ENCODE assay signal across 21 mouse cellular contexts in genomic region chr8:26722766-26723165, GRCm38 (mm10).
DNase-seq lines count a peak whose midpoint lies in the region; ATAC-seq and TF ChIP-seq lines count a peak whose summit lies in the region.
"Had no signal": no experiment of that assay in that cellular context is flagged by ENCODE, and none has a peak within 500 bp of the region (broad histone marks: within the 10 kb centered on the region; RNA-seq: fewer than 3 reads in every experiment).

No protein-coding gene starts in this region.

- DNase-seq in kidney, postnatal 0 days (ENCODE audit: low spot score), result peak; percentile 22
- DNase-seq in kidney, postnatal 10 days, result no peak
- DNase-seq in 3T3-L1 (ENCODE audit: low read depth, low spot score), result peak; percentile 96
- peak; percentile 91 for DNase-seq in brain, adult 2 months (ENCODE audit: low read depth, low spot score)
- peak; percentile 28 to 64 for DNase-seq in cerebellum, postnatal 36 days
- no peak for DNase-seq in left cerebral cortex, adult 8-10 months (ENCODE audit: low spot score in 2 of 2)
- DNase-seq: adrenal gland, postnatal 14 days; kidney, postnatal 4 days; lung, postnatal 36 days; right cerebral cortex, postnatal 4 days; thymus, postnatal 4 days had no signal

- no peaks in the 10 kb centered on the region for H3K9me3 ChIP-seq in kidney, postnatal 0 days (replicated peaks; ENCODE audit: low read length)
- no peaks in the 10 kb centered on the region for H3K9me3 ChIP-seq in hindbrain, embryonic 16.5 days (ENCODE audit: control insufficient read depth, low read length)
- H3K9me3 ChIP-seq: forebrain, embryonic 13.5 days; G1E; heart, embryonic 12.5 days; hindbrain, embryonic 15.5 days; midbrain, embryonic 10.5 days; neural tube, embryonic 12.5 days had no signal

- no peak overlapping the region for H3K4me2 ChIP-seq in kidney, postnatal 0 days (ENCODE audit: low read length)
- no peak overlapping the region for H3K4me2 ChIP-seq in hindbrain, embryonic 16.5 days (ENCODE audit: low read length)
- H3K4me2 ChIP-seq: forebrain, embryonic 13.5 days; heart, embryonic 12.5 days; hindbrain, embryonic 15.5 days; neural tube, embryonic 12.5 days had no signal

- no peaks in the 10 kb centered on the region for H3K36me3 ChIP-seq in kidney, postnatal 0 days (ENCODE audit: insufficient read depth, low read length)
- no peaks in the 10 kb centered on the region for H3K36me3 ChIP-seq in hindbrain, embryonic 16.5 days (ENCODE audit: control insufficient read depth, insufficient read depth, low read length)
- H3K36me3 ChIP-seq: G1E; heart, embryonic 12.5 days; hindbrain, embryonic 15.5 days; midbrain, embryonic 10.5 days; neural tube, embryonic 12.5 days had no signal

- H3K4me3 ChIP-seq in kidney, postnatal 0 days (replicated peaks; ENCODE audit: low read depth, low read length), result no peak overlapping the region
- no peak overlapping the region for H3K4me3 ChIP-seq in hindbrain, embryonic 16.5 days (ENCODE audit: low read length)
- H3K4me3 ChIP-seq: forebrain, embryonic 13.5 days; heart, embryonic 12.5 days; hindbrain, embryonic 15.5 days; midbrain, embryonic 10.5 days; neural tube, embryonic 12.5 days had no signal

- H3K4me1 ChIP-seq in kidney, postnatal 0 days (replicated peaks; ENCODE audit: insufficient read depth, low read length), result no peaks in the 10 kb centered on the region
- H3K4me1 ChIP-seq in hindbrain, embryonic 16.5 days (ENCODE audit: control insufficient read depth, insufficient read depth, low read depth, low read length), result no peaks in the 10 kb centered on the region

- no peaks in the 10 kb centered on the region for H3K27me3 ChIP-seq in kidney, postnatal 0 days (ENCODE audit: insufficient read depth, low read length)
- H3K27me3 ChIP-seq in hindbrain, embryonic 16.5 days (replicated peaks; ENCODE audit: control insufficient read depth, insufficient read depth, low read length), result no peaks in the 10 kb centered on the region
- H3K27me3 ChIP-seq: forebrain, embryonic 13.5 days; heart, embryonic 12.5 days; neural tube, embryonic 12.5 days had no signal

- H3K27ac ChIP-seq in kidney, postnatal 0 days, result no peak overlapping the region
- H3K27ac ChIP-seq in hindbrain, embryonic 16.5 days (ENCODE audit: low read depth, low read length), result no peak overlapping the region
- H3K27ac ChIP-seq: forebrain, embryonic 13.5 days; hindbrain, embryonic 15.5 days; midbrain, embryonic 10.5 days; neural tube, embryonic 12.5 days had no signal

- H3K9ac ChIP-seq in kidney, postnatal 0 days (ENCODE audit: low read depth, low read length), result no peak overlapping the region
- H3K9ac ChIP-seq in hindbrain, embryonic 16.5 days (ENCODE audit: low read depth, low read length), result no peak overlapping the region
- H3K9ac ChIP-seq: forebrain, embryonic 13.5 days; heart, embryonic 12.5 days; hindbrain, embryonic 15.5 days; neural tube, embryonic 12.5 days had no signal

- TF ChIP-seq CTCF in kidney, postnatal 0 days (IDR thresholded peaks at IDR 0.05; ENCODE audit: low read depth), result no peak

- 40% methylated on average over 3 of the region's 3 CpGs for WGBS in kidney, postnatal 0 days
- WGBS in hindbrain, embryonic 16.5 days, result 81% methylated on average over 3 of the region's 3 CpGs

- ATAC-seq in kidney, postnatal 0 days (replicated peaks; ENCODE audit: low FRiP score, low read depth), result no peak
- no peak for ATAC-seq in erythroid progenitor cell, adult 5-6 weeks (replicated peaks; ENCODE audit: low FRiP score, poor library complexity, severe bottlenecking)
- ATAC-seq in hindbrain, embryonic 16.5 days, result no peak
- ATAC-seq: CD4-positive, CD25-positive, alpha-beta regulatory T cell, adult 4 months; forebrain, embryonic 13.5 days; intestine, postnatal 0 days had no signal

Comparison
In these comparisons a context has a peak if more than half of its experiments do, and no peak if none do; other contexts are left out.
1. DNase-seq: peak in kidney, postnatal 0 days (single experiment), 3T3-L1 (single experiment), brain, adult 2 months (single experiment) and cerebellum, postnatal 36 days (2 of 2); none in kidney, postnatal 10 days (single experiment) and left cerebral cortex, adult 8-10 months (0 of 2).